Mouse (Mus musculus): ENCODE data around the gene Syngr1. TPM values are rescaled to one million over a fixed set of nuclear protein-coding genes. Genes with fewer than 3 reads are reported as not detected.

Gene Syngr1
- polyA plus RNA-seq, 1 experiment from 2014 or later: 14.3 TPM

- Histone ChIP-seq H3K4me1 (ENCODE audit: insufficient read depth, low read length) (no peaks in the 10 kb centered on the region), H3K4me3 (ENCODE audit: low read length) (no peak overlapping the region), H3K9ac (replicated peaks; ENCODE audit: low read length) (no peak overlapping the region), H3K9me3 (ENCODE audit: low read length) (no peaks in the 10 kb centered on the region), H3K27me3 (ENCODE audit: insufficient read depth, low read length) (no peaks in the 10 kb centered on the region), H3K4me2 (replicated peaks; ENCODE audit: low read depth, low read length) (no peak overlapping the region), H3K27ac (ENCODE audit: low read length) (no peak overlapping the region), H3K36me3 (ENCODE audit: insufficient read depth, low read length) (no peaks in the 10 kb centered on the region)
- no peak for ATAC-seq (ENCODE audit: low FRiP score, low TSS enrichment)
- 73% methylated on average over 12 of the region's 12 CpGs for WGBS
Observed at GRCm38 (mm10) chr15:80105490-80106410, 14.6 kb downstream of the Syngr1 start.

- Histone ChIP-seq H3K36me3 (ENCODE audit: insufficient read depth, low read length) (no peaks in the 10 kb centered on the region), H3K4me3 (ENCODE audit: low read length) (no peak overlapping the region), H3K27me3 (ENCODE audit: insufficient read depth, low read length) (no peaks in the 10 kb centered on the region), H3K9me3 (ENCODE audit: low read length) (no peaks in the 10 kb centered on the region), H3K4me1 (ENCODE audit: insufficient read depth, low read length) (no peaks in the 10 kb centered on the region), H3K27ac (ENCODE audit: low read length) (no peak overlapping the region), H3K4me2 (replicated peaks; ENCODE audit: low read depth, low read length) (no peak overlapping the region), H3K9ac (replicated peaks; ENCODE audit: low read length) (no peak overlapping the region)
- 86% methylated on average over 8 of the region's 8 CpGs for WGBS
- no peak for ATAC-seq (ENCODE audit: low FRiP score, low TSS enrichment)
Observed at GRCm38 (mm10) chr15:80107143-80107542, 16.0 kb downstream of the Syngr1 start.

- no peaks in the 10 kb centered on the region for H3K4me1 ChIP-seq (ENCODE audit: insufficient read depth, low read length)
- H3K4me3 ChIP-seq (ENCODE audit: low read length): no peak overlapping the region
- H3K36me3 ChIP-seq (ENCODE audit: insufficient read depth, low read length): no peaks in the 10 kb centered on the region
- no peaks in the 10 kb centered on the region for H3K9me3 ChIP-seq (ENCODE audit: low read length)
- no peak overlapping the region for H3K4me2 ChIP-seq (replicated peaks; ENCODE audit: low read depth, low read length)
- WGBS: 86% methylated on average over 3 of the region's 3 CpGs
- ATAC-seq (ENCODE audit: low FRiP score, low TSS enrichment): no peak
- H3K27me3 ChIP-seq (ENCODE audit: insufficient read depth, low read length): no peaks in the 10 kb centered on the region
- no peak overlapping the region for H3K27ac ChIP-seq (ENCODE audit: low read length)
- H3K9ac ChIP-seq (replicated peaks; ENCODE audit: low read length): no peak overlapping the region
Observed at GRCm38 (mm10) chr15:80107575-80107974, 16.4 kb downstream of the Syngr1 start.

- no peak overlapping the region for H3K4me3 ChIP-seq (ENCODE audit: low read length)
- no peaks in the 10 kb centered on the region for H3K36me3 ChIP-seq (ENCODE audit: insufficient read depth, low read length)
- ATAC-seq (ENCODE audit: low FRiP score, low TSS enrichment): no peak
- no peaks in the 10 kb centered on the region for H3K27me3 ChIP-seq (ENCODE audit: insufficient read depth, low read length)
- H3K9me3 ChIP-seq (ENCODE audit: low read length): no peaks in the 10 kb centered on the region
- H3K9ac ChIP-seq (replicated peaks; ENCODE audit: low read length): no peak overlapping the region
- 79% methylated on average over 12 of the region's 12 CpGs for WGBS
- no peak overlapping the region for H3K27ac ChIP-seq (ENCODE audit: low read length)
- no peak overlapping the region for H3K4me2 ChIP-seq (replicated peaks; ENCODE audit: low read depth, low read length)
- no peaks in the 10 kb centered on the region; the same call in 1 of the 2 replicates for H3K4me1 ChIP-seq (ENCODE audit: insufficient read depth, low read length)
Observed at GRCm38 (mm10) chr15:80111436-80111835, 20.3 kb downstream of the Syngr1 start.

GRCm38 (mm10) chr15:80112499-80112898 is 21.4 kb downstream of the Syngr1 start:
- Histone ChIP-seq H3K4me1 (ENCODE audit: insufficient read depth, low read length) (no peaks in the 10 kb centered on the region; the same call in 1 of the 2 replicates), H3K9ac (replicated peaks; ENCODE audit: low read length) (no peak overlapping the region), H3K4me2 (replicated peaks; ENCODE audit: low read depth, low read length) (no peak overlapping the region), H3K9me3 (ENCODE audit: low read length) (no peaks in the 10 kb centered on the region), H3K4me3 (ENCODE audit: low read length) (no peak overlapping the region), H3K27ac (ENCODE audit: low read length) (no peak overlapping the region), H3K36me3 (ENCODE audit: insufficient read depth, low read length) (no peaks in the 10 kb centered on the region), H3K27me3 (ENCODE audit: insufficient read depth, low read length) (no peaks in the 10 kb centered on the region)
- no peak for ATAC-seq (ENCODE audit: low FRiP score, low TSS enrichment)
- WGBS: 56% methylated on average over 2 of the region's 2 CpGs

- no peak for ATAC-seq (ENCODE audit: low FRiP score, low TSS enrichment)
- Histone ChIP-seq H3K4me1 (ENCODE audit: insufficient read depth, low read length) (no peaks in the 10 kb centered on the region; the same call in 1 of the 2 replicates), H3K9me3 (ENCODE audit: low read length) (no peaks in the 10 kb centered on the region), H3K9ac (replicated peaks; ENCODE audit: low read length) (no peak overlapping the region), H3K27me3 (ENCODE audit: insufficient read depth, low read length) (no peaks in the 10 kb centered on the region), H3K27ac (ENCODE audit: low read length) (no peak overlapping the region), H3K4me3 (ENCODE audit: low read length) (no peak overlapping the region), H3K4me2 (replicated peaks; ENCODE audit: low read depth, low read length) (no peak overlapping the region), H3K36me3 (ENCODE audit: insufficient read depth, low read length) (no peaks in the 10 kb centered on the region)
- WGBS: 83% methylated on average over 7 of the region's 7 CpGs
Observed at GRCm38 (mm10) chr15:80114414-80114813, 23.3 kb downstream of the Syngr1 start.

- ATAC-seq (ENCODE audit: low FRiP score, low TSS enrichment): no peak
- no peaks in the 10 kb centered on the region for H3K36me3 ChIP-seq (ENCODE audit: insufficient read depth, low read length)
- WGBS: 70% methylated on average over 5 of the region's 5 CpGs
Observed at GRCm38 (mm10) chr15:80115256-80115655, 24.1 kb downstream of the Syngr1 start.

GRCm38 (mm10) chr15:80115866-80116794 is 25.0 kb downstream of the Syngr1 start:
- no peak overlapping the region for H3K27ac ChIP-seq (ENCODE audit: low read length)
- H3K27me3 ChIP-seq (ENCODE audit: insufficient read depth, low read length): no peaks in the 10 kb centered on the region
- 0 out of 2 replicates have a peak, but pooled peaks have one; percentile 37 for ATAC-seq (ENCODE audit: low FRiP score, low TSS enrichment)
- H3K4me3 ChIP-seq (ENCODE audit: low read length): no peak overlapping the region
- H3K4me2 ChIP-seq (replicated peaks; ENCODE audit: low read depth, low read length): no peak overlapping the region
- no peaks in the 10 kb centered on the region for H3K9me3 ChIP-seq (ENCODE audit: low read length)
- H3K4me1 ChIP-seq (ENCODE audit: insufficient read depth, low read length): no peaks in the 10 kb centered on the region; the same call in 1 of the 2 replicates
- H3K9ac ChIP-seq (replicated peaks; ENCODE audit: low read length): no peak overlapping the region
- no peaks in the 10 kb centered on the region for H3K36me3 ChIP-seq (ENCODE audit: insufficient read depth, low read length)
- 64% methylated on average over 12 of the region's 13 CpGs for WGBS

More at GRCm38 (mm10) chr15:80115256-80115655, 24.1 kb downstream of the Syngr1 start:
- Histone ChIP-seq H3K27me3 (ENCODE audit: insufficient read depth, low read length) (no peaks in the 10 kb centered on the region), H3K4me3 (ENCODE audit: low read length) (no peak overlapping the region), H3K9ac (replicated peaks; ENCODE audit: low read length) (no peak overlapping the region), H3K4me2 (replicated peaks; ENCODE audit: low read depth, low read length) (no peak overlapping the region), H3K27ac (ENCODE audit: low read length) (no peak overlapping the region), H3K4me1 (ENCODE audit: insufficient read depth, low read length) (no peaks in the 10 kb centered on the region; the same call in 1 of the 2 replicates), H3K9me3 (ENCODE audit: low read length) (no peaks in the 10 kb centered on the region)

- H3K9me3 ChIP-seq (ENCODE audit: low read length): no peaks in the 10 kb centered on the region
- ATAC-seq (ENCODE audit: low FRiP score, low TSS enrichment): no peak
- H3K4me3 ChIP-seq (ENCODE audit: low read length): no peak overlapping the region
- no peaks in the 10 kb centered on the region for H3K27me3 ChIP-seq (ENCODE audit: insufficient read depth, low read length)
- no peak overlapping the region for H3K27ac ChIP-seq (ENCODE audit: low read length)
- no peak overlapping the region for H3K4me2 ChIP-seq (replicated peaks; ENCODE audit: low read depth, low read length)
- no peaks in the 10 kb centered on the region for H3K36me3 ChIP-seq (ENCODE audit: insufficient read depth, low read length)
- 70% methylated on average over 8 of the region's 8 CpGs for WGBS
- no peaks in the 10 kb centered on the region; the same call in 1 of the 2 replicates for H3K4me1 ChIP-seq (ENCODE audit: insufficient read depth, low read length)
- no peak overlapping the region for H3K9ac ChIP-seq (replicated peaks; ENCODE audit: low read length)
Observed at GRCm38 (mm10) chr15:80117154-80117553, 26.0 kb downstream of the Syngr1 start.

Data from kidney, embryonic 16.5 days (tissue).